Comparison of ENCODE assay signal across 9 mouse cellular contexts in genomic region chr11:97534442-97535307, GRCm38 (mm10). TPM values are rescaled to one million over a fixed set of nuclear protein-coding genes. Genes with fewer than 3 reads are reported as not detected.
DNase-seq lines count a peak whose midpoint lies in the region; ATAC-seq and TF ChIP-seq lines count a peak whose summit lies in the region.
"Had no signal": no experiment of that assay in that cellular context is flagged by ENCODE, and none has a peak within 500 bp of the region (broad histone marks: within the 10 kb centered on the region; RNA-seq: fewer than 3 reads in every experiment).

No protein-coding gene starts in this region.

- TF ChIP-seq EP300 in heart, adult 2 months (IDR thresholded peaks at IDR 0.05; ENCODE audit: insufficient read depth, low read depth, low read length), result no peak

- WGBS in heart, adult 2 months, result 2% methylated on average over 95 of the region's 95 CpGs
- WGBS in midbrain, postnatal 0 days, result 24% methylated on average over 93 of the region's 95 CpGs

- ATAC-seq in midbrain, postnatal 0 days (ENCODE audit: low FRiP score), result no peak
- ATAC-seq in granulocyte monocyte progenitor cell, adult 5-6 weeks (replicated peaks; ENCODE audit: poor library complexity, severe bottlenecking), result no peak

- H3K79me2 ChIP-seq in heart, adult 2 months (replicated peaks; ENCODE audit: control insufficient read depth, insufficient read depth, low read length), result no peaks in the 10 kb centered on the region

- peak overlapping the region; percentile 12; the same call in 1 of the 2 replicates for H3K4me2 ChIP-seq in midbrain, postnatal 0 days (ENCODE audit: low read depth, low read length, poor library complexity, severe bottlenecking)

- H3K27ac ChIP-seq in heart, adult 2 months, result no peak overlapping the region
- H3K27ac ChIP-seq in midbrain, postnatal 0 days (ENCODE audit: low read depth, low read length), result no peak overlapping the region

- no peaks in the 10 kb centered on the region for H3K36me3 ChIP-seq in heart, adult 2 months (ENCODE audit: control insufficient read depth, insufficient read depth, low read length)
- peaks cover 13% of the 10 kb centered on the region for H3K36me3 ChIP-seq in E14TG2a.4 (ENCODE audit: insufficient read depth, low read length)
- peaks cover 39% of the 10 kb centered on the region for H3K36me3 ChIP-seq in midbrain, postnatal 0 days (ENCODE audit: insufficient read depth, low read length)

- H3K4me1 ChIP-seq in heart, adult 2 months (ENCODE audit: control insufficient read depth, insufficient read depth, low read length), result no peaks in the 10 kb centered on the region
- peaks cover 70% of the 10 kb centered on the region for H3K4me1 ChIP-seq in E14TG2a.4 (replicated peaks; ENCODE audit: low read depth, low read length)
- peaks cover 6% of the 10 kb centered on the region; the same call in 1 of the 2 replicates for H3K4me1 ChIP-seq in midbrain, postnatal 0 days (ENCODE audit: insufficient read depth, low read length)

- peak overlapping the region; percentile 22 for H3K9ac ChIP-seq in heart, adult 2 months (ENCODE audit: low read depth, low read length)
- no peak overlapping the region for H3K9ac ChIP-seq in midbrain, postnatal 0 days (replicated peaks; ENCODE audit: low read length, poor library complexity, severe bottlenecking)

- no peaks in the 10 kb centered on the region for H3K9me3 ChIP-seq in E14TG2a.4 (ENCODE audit: low read length)
- H3K9me3 ChIP-seq in midbrain, postnatal 0 days (ENCODE audit: low read length), result no peaks in the 10 kb centered on the region

- peak in 1 of 2 experiments; percentile 40 for DNase-seq in heart, adult 2 months
- no peak for DNase-seq in heart, postnatal 4 days
- peak; percentile 55 to 65 for DNase-seq in cerebellum, postnatal 36 days
- DNase-seq in induced T-regulatory cell, adult 2 months (ENCODE audit: low read depth), result peak; percentile 50
- DNase-seq in midbrain, postnatal 0 days (ENCODE audit: low spot score), result no peak
- no peak for DNase-seq in yolk sac, embryonic 10.5 days (ENCODE audit: low spot score)

- no peak for TF ChIP-seq POLR2A in heart, adult 2 months (IDR thresholded peaks at IDR 0.05; ENCODE audit: insufficient read depth, low read depth, low read length)

- H3K27me3 ChIP-seq in heart, adult 2 months (ENCODE audit: control insufficient read depth, insufficient read depth, low read length), result peaks cover 27% of the 10 kb centered on the region
- peaks cover 77% of the 10 kb centered on the region for H3K27me3 ChIP-seq in E14TG2a.4 (ENCODE audit: insufficient read depth, low read length)
- H3K27me3 ChIP-seq in midbrain, postnatal 0 days (ENCODE audit: insufficient read depth, low read length), result peaks cover 16% of the 10 kb centered on the region; the same call in 1 of the 2 replicates

- intact Hi-C loops in heart, adult 2 months (cut with DNase I), result loop anchor here (5.0 kb wide), 2 partner anchors 38 to 168 kb away; partner anchors contain the start of genes Pcgf2 and Psmb3

- H3K4me3 ChIP-seq in heart, adult 2 months, result peak overlapping the region; percentile 6; the same call in 1 of the 2 replicates
- peak overlapping the region; percentile 72 for H3K4me3 ChIP-seq in E14TG2a.4 (replicated peaks; ENCODE audit: low read length)
- H3K4me3 ChIP-seq in midbrain, postnatal 0 days (ENCODE audit: low read depth, low read length), result no peak overlapping the region; the same call in 1 of the 2 replicates

- TF ChIP-seq CTCF in heart, adult 2 months (IDR thresholded peaks at IDR 0.05), result no peak
- no peak for TF ChIP-seq CTCF in E14TG2a.4 (conservative IDR thresholded peaks at IDR 0.05; ENCODE audit: low read length)
- TF ChIP-seq CTCF in midbrain, postnatal 0 days (IDR thresholded peaks at IDR 0.05), result no peak

RNA-seq across cellular contexts. Expression of gene 4933428G20Rik, which starts 34.5 kb away (rescaled TPM):
- not detected for total RNA-seq in heart, adult 2 months (2021)
- polyA plus RNA-seq in heart, adult 2 months (2012; rRNA removed), result not detected in 2 replicates
- not detected for total RNA-seq in heart, postnatal 4 days (2021)
- total RNA-seq in midbrain, postnatal 0 days (2014; rRNA removed), result 0.28 TPM in 1 of 2 replicates, not detected in the other
- polyA plus RNA-seq in midbrain, postnatal 0 days (2015; fragmentation: Nextera tagmentation; extraction: Ambion mirVana), result 0.34 and 0.91 TPM in 2 replicates
- not detected in 2 replicates for total RNA-seq in granulocyte monocyte progenitor cell, adult 5-6 weeks (2014; fragmentation: Nextera tagmentation)
- total RNA-seq in granulocyte monocyte progenitor cell, adult 5-6 weeks (2017), result 0.22 TPM in 1 of 2 replicates, not detected in the other
- polyA plus RNA-seq: large intestine, adult 2 months had no signal

RNA-seq across cellular contexts. Expression of gene Srcin1, which starts 41.3 kb away (rescaled TPM):
- under 1 TPM; 0.13 to 0.36 TPM for total RNA-seq in heart, adult 2 months (2021)
- polyA plus RNA-seq in heart, adult 2 months (2012; rRNA removed), result 0.26 and 0.31 TPM in 2 replicates
- under 1 TPM; 0.12 to 0.23 TPM for total RNA-seq in heart, postnatal 4 days (2021)
- total RNA-seq in midbrain, postnatal 0 days (2014; rRNA removed), result 95.0 and 100 TPM in 2 replicates
- 13.1 and 14.0 TPM in 2 replicates for polyA plus RNA-seq in midbrain, postnatal 0 days (2015; fragmentation: Nextera tagmentation; extraction: Ambion mirVana)
- total RNA-seq in granulocyte monocyte progenitor cell, adult 5-6 weeks (2014; fragmentation: Nextera tagmentation), result not detected in 2 replicates
- not detected in 2 replicates for total RNA-seq in granulocyte monocyte progenitor cell, adult 5-6 weeks (2017)

Comparison
In these comparisons a context has a peak if more than half of its experiments do, and no peak if none do; other contexts are left out.
1. DNase-seq: peak in cerebellum, postnatal 36 days (2 of 2) and induced T-regulatory cell, adult 2 months (single experiment); none in heart, postnatal 4 days (single experiment), midbrain, postnatal 0 days (single experiment) and yolk sac, embryonic 10.5 days (single experiment).
2. RNA of gene Srcin1, which starts 41.3 kb away (total RNA-seq): 95.0 to 100 TPM in midbrain, postnatal 0 days; 0.13 to 0.36 TPM in heart, adult 2 months, 0.12 to 0.23 TPM in heart, postnatal 4 days and not detected in granulocyte monocyte progenitor cell, adult 5-6 weeks; every median in the first group is over 10 times any median in the second.